Mouse (Mus musculus) megakaryocyte, embryonic 14.5 days (primary cell): Measurements from ENCODE around the gene Gnl1.

Source experiments
- FLI1 ChIP-seq: IDR thresholded peaks from 2 replicates; pipeline ENCODE4 v1.6.1; 2012; ENCODE audit warnings: low read length, inconsistent platforms, mixed read lengths
- GATA1 ChIP-seq: IDR thresholded peaks from 3 replicates; pipeline ENCODE4 v1.6.1; 2012; ENCODE audit warnings: mixed read lengths, low read length, inconsistent platforms, borderline replicate concordance

GRCm38 (mm10) chr17:35993675-35994074 lies 14.0 kb downstream of the Gnl1 start:
- no peak for TF ChIP-seq GATA1
- TF ChIP-seq FLI1 = no peak
